Mouse (Mus musculus): ENCODE measurements around the gene Gm49369. TPM values are rescaled to one million over a fixed set of nuclear protein-coding genes. Genes with fewer than 3 reads are reported as not detected.
A peak's percentile ranks its signal among the peaks of the same experiment; 100 is the strongest.

Gm49369 gene
- not detected in 2 replicates for polyA plus RNA-seq (2014; fragmentation: Nextera tagmentation; extraction: Ambion mirVana)

- H3K36me3 ChIP-seq (ENCODE audit: control insufficient read depth, insufficient read depth, low read length): peaks cover 7% of the 10 kb centered on the region; the same call in 1 of the 2 replicates
- ATAC-seq (ENCODE audit: low FRiP score) (no peak), DNase-seq (ENCODE audit: low spot score) (no peak)
- no peak within 1 kb of the TSS for H3K27ac ChIP-seq (ENCODE audit: low read depth, low read length)
- H3K27me3 ChIP-seq (ENCODE audit: control insufficient read depth, insufficient read depth, low read length): no peaks in the 10 kb centered on the region
- no peak within 1 kb of the TSS for H3K4me3 ChIP-seq (ENCODE audit: low read depth, low read length)
- H3K4me2 ChIP-seq (replicated peaks; ENCODE audit: low read depth, low read length): no peak within 1 kb of the TSS
- H3K9me3 ChIP-seq (ENCODE audit: control insufficient read depth, low read length): no peaks in the 10 kb centered on the region
- 99% methylated on average over 5 of the region's 5 CpGs for WGBS
- H3K9ac ChIP-seq (ENCODE audit: low read depth, low read length): no peak within 1 kb of the TSS
- H3K4me1 ChIP-seq (replicated peaks; ENCODE audit: control insufficient read depth, insufficient read depth, low read length): peaks cover 7% of the 10 kb centered on the region
Measured at GRCm38 (mm10) chr7:142382567-142382966, at the start of gene Gm49369. Gene Gm49369, minus strand, starts transcription at chr7:142382667.

- ATAC-seq (ENCODE audit: low FRiP score) (no peak), DNase-seq (ENCODE audit: low spot score) (no peak)
- H3K27me3 ChIP-seq (ENCODE audit: control insufficient read depth, insufficient read depth, low read length): no peaks in the 10 kb centered on the region
- H3K27ac ChIP-seq (ENCODE audit: low read depth, low read length): no peak overlapping the region
- H3K36me3 ChIP-seq (ENCODE audit: control insufficient read depth, insufficient read depth, low read length): no peaks in the 10 kb centered on the region
- H3K4me3 ChIP-seq (ENCODE audit: low read depth, low read length): no peak overlapping the region
- H3K9ac ChIP-seq (ENCODE audit: low read depth, low read length): no peak overlapping the region
- H3K4me2 ChIP-seq (replicated peaks; ENCODE audit: low read depth, low read length): no peak overlapping the region
- no peaks in the 10 kb centered on the region for H3K4me1 ChIP-seq (replicated peaks; ENCODE audit: control insufficient read depth, insufficient read depth, low read length)
- no peaks in the 10 kb centered on the region for H3K9me3 ChIP-seq (ENCODE audit: control insufficient read depth, low read length)
- 94% methylated on average over 14 of the region's 14 CpGs for WGBS
Measured at GRCm38 (mm10) chr7:142431106-142431505, 48.6 kb upstream of the Gm49369 start.

DNA sequence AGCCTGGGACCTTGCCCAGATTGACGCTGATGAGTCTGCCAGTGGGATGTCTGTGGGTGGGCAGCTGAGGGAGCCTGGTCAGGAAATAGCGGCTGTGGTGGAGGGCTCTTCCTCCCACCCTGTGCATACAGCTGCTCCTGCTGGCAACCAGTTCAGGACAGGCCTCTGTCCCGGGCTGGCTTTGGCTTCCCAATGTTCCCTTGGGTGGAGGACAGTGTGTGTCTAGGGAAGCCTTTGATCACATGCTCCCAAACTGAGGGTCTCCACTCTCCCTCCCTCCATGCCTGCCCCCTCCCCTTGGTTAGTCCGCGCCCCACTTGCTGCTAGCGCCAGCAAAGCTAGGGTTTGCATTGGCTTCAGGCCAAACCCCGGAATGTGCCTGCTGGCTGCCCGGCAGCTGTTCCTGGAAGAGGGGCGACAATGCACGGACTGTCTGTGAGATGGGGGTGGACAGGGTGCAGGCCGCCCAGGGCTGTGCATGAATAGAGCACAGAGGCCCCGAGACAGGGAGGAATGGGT lies 47.8 kb upstream of the Gm49369 start:
- Histone ChIP-seq H3K9me3 (ENCODE audit: control insufficient read depth, low read length) (no peaks in the 10 kb centered on the region), H3K9ac (ENCODE audit: low read depth, low read length) (no peak overlapping the region), H3K4me2 (replicated peaks; ENCODE audit: low read depth, low read length) (no peak overlapping the region), H3K27me3 (ENCODE audit: control insufficient read depth, insufficient read depth, low read length) (no peaks in the 10 kb centered on the region), H3K27ac (ENCODE audit: low read depth, low read length) (0 out of 2 replicates have a peak overlapping the region, but pooled peaks have one; percentile 10), H3K36me3 (ENCODE audit: control insufficient read depth, insufficient read depth, low read length) (no peaks in the 10 kb centered on the region), H3K4me1 (replicated peaks; ENCODE audit: control insufficient read depth, insufficient read depth, low read length) (no peaks in the 10 kb centered on the region), H3K4me3 (ENCODE audit: low read depth, low read length) (no peak overlapping the region)
- WGBS: 62% methylated on average over 12 of the region's 12 CpGs
- no peak for DNase-seq (ENCODE audit: low spot score)
- ATAC-seq (ENCODE audit: low FRiP score): no peak

DNA sequence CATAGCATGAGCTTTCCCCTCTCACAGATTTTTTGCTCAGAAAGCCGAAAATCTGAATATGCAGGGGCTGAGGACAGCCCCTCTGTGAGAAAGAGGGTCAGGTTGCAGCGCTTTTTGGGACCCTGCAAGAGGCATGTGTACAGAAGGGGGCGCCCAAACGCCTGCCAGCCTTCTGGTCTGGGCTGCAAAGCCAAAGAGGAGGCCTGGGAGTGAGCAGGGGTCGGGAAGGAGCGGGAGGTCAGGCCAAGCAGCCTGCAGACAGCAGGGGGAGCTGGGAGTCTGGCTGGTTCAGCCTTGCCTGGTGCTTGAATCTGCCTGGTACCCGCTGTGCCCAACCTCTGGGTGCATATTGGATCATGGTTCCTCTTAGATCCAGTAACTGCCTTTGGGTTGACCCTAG lies 45.7 kb upstream of the Gm49369 start:
- Histone ChIP-seq H3K4me2 (replicated peaks; ENCODE audit: low read depth, low read length) (no peak overlapping the region), H3K4me1 (replicated peaks; ENCODE audit: control insufficient read depth, insufficient read depth, low read length) (no peaks in the 10 kb centered on the region), H3K9me3 (ENCODE audit: control insufficient read depth, low read length) (no peaks in the 10 kb centered on the region), H3K9ac (ENCODE audit: low read depth, low read length) (no peak overlapping the region), H3K36me3 (ENCODE audit: control insufficient read depth, insufficient read depth, low read length) (no peaks in the 10 kb centered on the region), H3K4me3 (ENCODE audit: low read depth, low read length) (no peak overlapping the region), H3K27me3 (ENCODE audit: control insufficient read depth, insufficient read depth, low read length) (no peaks in the 10 kb centered on the region), H3K27ac (ENCODE audit: low read depth, low read length) (no peak overlapping the region)
- WGBS: 2% methylated on average over 7 of the region's 7 CpGs
- ATAC-seq (ENCODE audit: low FRiP score) (no peak), DNase-seq (ENCODE audit: low spot score) (peak; percentile 76)

- Histone ChIP-seq H3K9me3 (ENCODE audit: control insufficient read depth, low read length) (no peaks in the 10 kb centered on the region), H3K27ac (ENCODE audit: low read depth, low read length) (no peak overlapping the region), H3K4me3 (ENCODE audit: low read depth, low read length) (no peak overlapping the region), H3K9ac (ENCODE audit: low read depth, low read length) (no peak overlapping the region), H3K27me3 (ENCODE audit: control insufficient read depth, insufficient read depth, low read length) (no peaks in the 10 kb centered on the region), H3K4me1 (replicated peaks; ENCODE audit: control insufficient read depth, insufficient read depth, low read length) (no peaks in the 10 kb centered on the region), H3K4me2 (replicated peaks; ENCODE audit: low read depth, low read length) (no peak overlapping the region), H3K36me3 (ENCODE audit: control insufficient read depth, insufficient read depth, low read length) (no peaks in the 10 kb centered on the region)
- ATAC-seq (ENCODE audit: low FRiP score) (no peak), DNase-seq (ENCODE audit: low spot score) (no peak)
- 57% methylated on average over 11 of the region's 11 CpGs for WGBS
Measured at GRCm38 (mm10) chr7:142425641-142426213, 43.3 kb upstream of the Gm49369 start.

- no peak overlapping the region for H3K9ac ChIP-seq (ENCODE audit: low read depth, low read length)
- ATAC-seq (ENCODE audit: low FRiP score): no peak
- H3K27me3 ChIP-seq (ENCODE audit: control insufficient read depth, insufficient read depth, low read length): no peaks in the 10 kb centered on the region
- WGBS: 71% methylated on average over 2 of the region's 2 CpGs
- no peak overlapping the region for H3K27ac ChIP-seq (ENCODE audit: low read depth, low read length)
- no peaks in the 10 kb centered on the region for H3K9me3 ChIP-seq (ENCODE audit: control insufficient read depth, low read length)
- no peaks in the 10 kb centered on the region for H3K36me3 ChIP-seq (ENCODE audit: control insufficient read depth, insufficient read depth, low read length)
- no peak for DNase-seq (ENCODE audit: low spot score)
- no peak overlapping the region for H3K4me3 ChIP-seq (ENCODE audit: low read depth, low read length)
- no peak overlapping the region for H3K4me2 ChIP-seq (replicated peaks; ENCODE audit: low read depth, low read length)
- H3K4me1 ChIP-seq (replicated peaks; ENCODE audit: control insufficient read depth, insufficient read depth, low read length): no peaks in the 10 kb centered on the region
Measured at GRCm38 (mm10) chr7:142421826-142422225, 39.4 kb upstream of the Gm49369 start.

DNA sequence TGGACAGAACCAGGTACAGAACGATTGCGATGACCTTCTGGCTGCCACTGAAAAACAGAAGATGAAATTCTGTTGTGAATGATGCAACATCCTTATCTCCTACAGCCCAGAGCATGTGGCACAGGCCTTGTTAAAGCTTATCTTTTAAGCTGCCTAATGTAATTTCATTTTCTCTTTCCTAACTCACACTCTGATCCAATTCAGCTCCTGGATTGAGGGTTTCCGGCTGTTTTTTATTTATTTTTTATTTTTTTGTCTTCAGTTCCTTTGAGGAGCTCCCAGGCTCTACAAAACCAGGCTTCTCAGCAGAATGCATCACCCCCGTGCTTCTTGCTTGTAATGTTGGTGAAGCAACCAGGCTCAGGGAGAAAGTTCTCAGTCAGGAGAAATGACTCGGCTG lies 37.4 kb upstream of the Gm49369 start:
- H3K27me3 ChIP-seq (ENCODE audit: control insufficient read depth, insufficient read depth, low read length): no peaks in the 10 kb centered on the region
- H3K4me3 ChIP-seq (ENCODE audit: low read depth, low read length): no peak overlapping the region
- H3K9me3 ChIP-seq (ENCODE audit: control insufficient read depth, low read length): no peaks in the 10 kb centered on the region
- DNase-seq (ENCODE audit: low spot score): no peak
- ATAC-seq (ENCODE audit: low FRiP score): no peak
- 85% methylated on average over 5 of the region's 5 CpGs for WGBS
- no peaks in the 10 kb centered on the region for H3K36me3 ChIP-seq (ENCODE audit: control insufficient read depth, insufficient read depth, low read length)
- H3K4me1 ChIP-seq (replicated peaks; ENCODE audit: control insufficient read depth, insufficient read depth, low read length): no peaks in the 10 kb centered on the region
- no peak overlapping the region for H3K9ac ChIP-seq (ENCODE audit: low read depth, low read length)
- no peak overlapping the region for H3K27ac ChIP-seq (ENCODE audit: low read depth, low read length)
- H3K4me2 ChIP-seq (replicated peaks; ENCODE audit: low read depth, low read length): no peak overlapping the region

- Histone ChIP-seq H3K36me3 (ENCODE audit: control insufficient read depth, insufficient read depth, low read length) (no peaks in the 10 kb centered on the region), H3K9ac (ENCODE audit: low read depth, low read length) (no peak overlapping the region), H3K4me2 (replicated peaks; ENCODE audit: low read depth, low read length) (no peak overlapping the region), H3K9me3 (ENCODE audit: control insufficient read depth, low read length) (no peaks in the 10 kb centered on the region), H3K4me1 (replicated peaks; ENCODE audit: control insufficient read depth, insufficient read depth, low read length) (no peaks in the 10 kb centered on the region), H3K27me3 (ENCODE audit: control insufficient read depth, insufficient read depth, low read length) (no peaks in the 10 kb centered on the region), H3K4me3 (ENCODE audit: low read depth, low read length) (no peak overlapping the region), H3K27ac (ENCODE audit: low read depth, low read length) (no peak overlapping the region)
- 91% methylated on average over 8 of the region's 8 CpGs for WGBS
- DNase-seq (ENCODE audit: low spot score) (no peak), ATAC-seq (ENCODE audit: low FRiP score) (no peak)
Measured at GRCm38 (mm10) chr7:142418679-142419078, 36.2 kb upstream of the Gm49369 start.

GRCm38 (mm10) chr7:142418027-142418426 lies 35.6 kb upstream of the Gm49369 start:
- DNase-seq (ENCODE audit: low spot score) (no peak), ATAC-seq (ENCODE audit: low FRiP score) (no peak)
- 91% methylated on average over 2 of the region's 2 CpGs for WGBS

More at GRCm38 (mm10) chr7:142418027-142418426, 35.6 kb upstream of the Gm49369 start:
- H3K27me3 ChIP-seq (ENCODE audit: control insufficient read depth, insufficient read depth, low read length): no peaks in the 10 kb centered on the region
- no peak overlapping the region for H3K27ac ChIP-seq (ENCODE audit: low read depth, low read length)
- no peaks in the 10 kb centered on the region for H3K36me3 ChIP-seq (ENCODE audit: control insufficient read depth, insufficient read depth, low read length)
- no peak overlapping the region for H3K9ac ChIP-seq (ENCODE audit: low read depth, low read length)
- H3K9me3 ChIP-seq (ENCODE audit: control insufficient read depth, low read length): no peaks in the 10 kb centered on the region
- no peak overlapping the region for H3K4me2 ChIP-seq (replicated peaks; ENCODE audit: low read depth, low read length)
- H3K4me1 ChIP-seq (replicated peaks; ENCODE audit: control insufficient read depth, insufficient read depth, low read length): no peaks in the 10 kb centered on the region
- H3K4me3 ChIP-seq (ENCODE audit: low read depth, low read length): no peak overlapping the region
